Mouse (Mus musculus): ENCODE data around the gene Gad1.

- TF ChIP-seq CTCF (IDR thresholded peaks at IDR 0.05; ENCODE audit: low read depth) (no peak), EP300 (IDR thresholded peaks at IDR 0.05; ENCODE audit: low read depth) (no peak)
These were observed 13.1 kb downstream of the Gad1 start for GRCm38 (mm10) chr2:70565651-70566602.

Measured in liver, embryonic 14.5 days (tissue).